Mouse (Mus musculus) kidney, postnatal 4 days (tissue): Measurements from ENCODE around the gene Pex5.

Source experiments
- DNase-seq, 2 experiments: peaks; one replicate each; pipeline ENCODE4 v3.0.0; 2021; ENCODE audit warnings: mixed read lengths in 2 of 2

Gene Pex5

DNA sequence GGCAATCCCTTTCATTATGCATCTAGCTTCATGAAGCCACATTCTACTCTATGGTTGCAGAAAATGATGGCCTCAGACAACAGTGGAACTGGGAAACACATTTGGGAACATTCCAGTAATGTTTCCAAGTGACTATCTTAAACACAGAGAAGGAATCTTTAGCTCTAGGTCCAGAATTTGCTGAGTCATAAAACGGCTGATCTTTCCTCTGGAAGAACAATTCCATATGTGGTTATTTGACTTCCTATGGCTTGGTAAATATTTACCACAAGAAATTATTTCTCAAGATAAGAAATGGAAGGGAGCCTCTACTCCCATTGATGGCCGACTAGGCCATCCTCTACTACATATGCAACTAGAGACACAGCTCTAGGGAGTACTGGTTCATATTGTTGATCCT is 61.6 kb downstream of the Pex5 start:
- DNase-seq: no peak
